Mouse (Mus musculus): ENCODE measurements around the gene Btbd18. TPM values are rescaled to one million over a fixed set of nuclear protein-coding genes. Genes with fewer than 3 reads are reported as not detected.

Gene Btbd18
- 0.13 and 0.22 TPM in 2 replicates for polyA plus RNA-seq (2015; fragmentation: Nextera tagmentation; extraction: Ambion mirVana)

DNA sequence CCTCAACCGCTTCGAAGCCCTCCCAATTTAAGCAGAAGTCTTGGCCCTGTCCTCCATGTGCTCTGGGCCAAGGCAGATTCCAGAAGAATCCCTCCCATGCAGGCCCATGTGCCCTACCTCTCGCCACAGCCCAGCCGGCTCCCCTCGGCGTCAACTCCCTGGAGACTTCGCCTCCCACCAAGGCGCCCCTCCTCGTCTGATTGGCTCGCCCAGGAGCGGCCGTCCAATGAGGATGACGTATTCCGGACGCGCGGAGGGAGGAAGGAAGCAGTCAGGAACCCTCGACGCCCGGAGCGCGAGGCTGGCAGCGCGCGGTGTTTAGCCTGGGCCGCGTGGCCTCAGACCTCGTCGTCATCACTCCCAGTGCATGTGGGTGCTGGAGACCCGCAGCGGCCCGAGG is at the start of gene Btbd18:
TSS of gene Btbd18 (plus strand) at position 274 of the 400 bp plus-strand sequence.
- no peak for ATAC-seq (ENCODE audit: borderline replicate concordance, extremely low read depth, low FRiP score, low TSS enrichment)
- no peak within 1 kb of the TSS for H3K4me2 ChIP-seq
- H3K4me1 ChIP-seq = no peaks in the 10 kb centered on the region
- no peaks in the 10 kb centered on the region for H3K27me3 ChIP-seq
- 90% methylated on average over 32 of the region's 32 CpGs for WGBS
- H3K4me3 ChIP-seq = no peak within 1 kb of the TSS
- no peaks in the 10 kb centered on the region for H3K36me3 ChIP-seq
- no peaks in the 10 kb centered on the region for H3K9me3 ChIP-seq
- no peak within 1 kb of the TSS for H3K9ac ChIP-seq
- no peak within 1 kb of the TSS for H3K27ac ChIP-seq

DNA sequence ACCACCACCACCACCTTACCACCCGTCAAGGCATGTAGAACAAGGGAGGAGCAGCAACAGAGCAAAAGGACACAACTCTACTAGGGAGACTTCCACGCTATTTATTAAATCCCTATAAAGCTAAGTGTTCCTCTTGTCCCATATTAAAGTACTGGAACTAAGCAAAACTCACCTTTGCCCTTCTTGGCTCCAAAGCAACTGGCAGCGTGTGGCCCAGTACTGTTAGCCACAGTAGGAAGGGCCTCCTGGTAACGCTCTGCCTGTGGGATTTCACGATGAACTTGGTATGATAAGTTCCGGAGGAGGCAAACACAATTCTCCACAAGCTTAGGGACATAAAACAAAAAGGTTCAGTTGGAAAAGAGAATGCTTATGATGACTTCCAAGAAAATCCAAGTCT is 46.1 kb upstream of the Btbd18 start:
- ATAC-seq (ENCODE audit: borderline replicate concordance, extremely low read depth, low FRiP score, low TSS enrichment) = no peak
- H3K9ac ChIP-seq = no peak overlapping the region
- no peak overlapping the region for H3K4me2 ChIP-seq
- H3K4me3 ChIP-seq = no peak overlapping the region
- 94% methylated on average over 6 of the region's 6 CpGs for WGBS
- H3K27me3 ChIP-seq = no peaks in the 10 kb centered on the region
- no peaks in the 10 kb centered on the region for H3K4me1 ChIP-seq
- H3K9me3 ChIP-seq = no peaks in the 10 kb centered on the region
- peaks cover 96% of the 10 kb centered on the region for H3K36me3 ChIP-seq
- H3K27ac ChIP-seq = no peak overlapping the region

DNA sequence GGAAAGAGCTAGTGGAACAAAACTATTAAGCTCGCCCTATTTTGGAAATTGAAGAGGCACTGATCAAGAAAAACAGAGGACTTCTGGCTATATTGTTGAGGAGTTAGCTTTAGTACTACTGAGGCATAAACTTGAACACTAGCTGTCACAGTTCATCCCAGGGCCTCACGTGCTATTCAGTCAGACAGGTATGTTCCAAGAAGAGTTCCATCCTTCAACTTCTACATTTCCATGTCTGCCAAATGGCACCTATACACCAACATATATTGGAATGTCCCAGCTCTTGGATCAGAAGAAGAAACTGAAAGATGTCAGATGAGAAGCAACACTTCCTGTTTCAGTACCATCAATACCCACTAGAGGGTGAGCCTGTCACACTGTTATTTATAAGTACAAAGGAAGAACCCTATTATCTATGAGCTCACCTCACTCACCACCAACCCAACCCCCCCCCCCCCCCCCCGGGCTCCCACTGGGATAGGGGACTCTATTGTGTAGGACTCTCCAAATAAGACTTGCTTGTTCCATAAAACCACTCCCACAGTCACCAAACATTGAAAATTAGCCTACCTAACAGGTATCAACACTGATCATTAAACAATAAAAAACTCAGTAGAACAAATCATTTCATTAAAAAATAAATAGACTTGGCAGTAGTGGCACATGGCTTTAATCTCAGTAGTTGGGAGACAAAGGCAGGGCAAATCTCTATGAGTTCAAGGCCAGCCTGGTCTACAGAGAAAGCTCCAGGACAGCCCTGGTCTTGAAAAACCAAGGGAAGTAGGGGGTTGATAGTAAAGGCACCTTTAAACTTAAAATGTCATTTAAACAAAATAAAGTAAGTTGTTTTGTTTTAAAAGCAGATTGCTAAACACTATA is 41.0 kb upstream of the Btbd18 start:
- no peaks in the 10 kb centered on the region for H3K27me3 ChIP-seq
- peaks cover 72% of the 10 kb centered on the region for H3K36me3 ChIP-seq
- H3K9me3 ChIP-seq = no peaks in the 10 kb centered on the region
- H3K4me3 ChIP-seq = no peak overlapping the region
- H3K27ac ChIP-seq = no peak overlapping the region
- no peak overlapping the region for H3K9ac ChIP-seq
- 66% methylated on average over 3 of the region's 3 CpGs for WGBS
- H3K4me1 ChIP-seq = peaks cover 14% of the 10 kb centered on the region
- no peak overlapping the region for H3K4me2 ChIP-seq
- ATAC-seq (ENCODE audit: borderline replicate concordance, extremely low read depth, low FRiP score, low TSS enrichment) = peak; percentile 59; the same call in 1 of the 2 replicates

DNA sequence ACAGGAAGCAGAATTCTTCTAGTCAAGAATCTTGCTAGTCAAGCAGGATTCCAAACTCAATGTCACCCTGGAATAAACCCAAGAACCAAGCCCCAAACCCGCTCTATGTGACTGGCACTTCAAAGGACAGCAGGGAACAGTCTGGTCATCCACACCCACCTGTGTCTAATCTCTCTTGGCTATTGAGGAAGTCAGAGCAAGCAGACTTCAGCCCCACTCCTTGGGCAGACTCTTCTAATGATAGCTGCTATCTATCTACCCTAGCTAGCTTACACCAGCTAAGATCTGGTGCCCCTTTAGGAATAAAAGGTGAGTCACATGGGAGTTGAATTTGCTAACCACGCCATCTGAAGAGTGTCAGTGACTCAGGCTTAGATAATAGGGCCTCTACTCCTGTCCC is 40.0 kb upstream of the Btbd18 start:
- no peak overlapping the region for H3K4me3 ChIP-seq
- H3K36me3 ChIP-seq = peaks cover 62% of the 10 kb centered on the region
- H3K4me1 ChIP-seq = peaks cover 24% of the 10 kb centered on the region
- no peaks in the 10 kb centered on the region for H3K27me3 ChIP-seq
- no peak overlapping the region for H3K4me2 ChIP-seq
- H3K27ac ChIP-seq = peak overlapping the region; percentile 52
- H3K9ac ChIP-seq = no peak overlapping the region
- WGBS = 55% methylated on average over 2 of the region's 2 CpGs
- no peak for ATAC-seq (ENCODE audit: borderline replicate concordance, extremely low read depth, low FRiP score, low TSS enrichment)
- no peaks in the 10 kb centered on the region for H3K9me3 ChIP-seq

DNA sequence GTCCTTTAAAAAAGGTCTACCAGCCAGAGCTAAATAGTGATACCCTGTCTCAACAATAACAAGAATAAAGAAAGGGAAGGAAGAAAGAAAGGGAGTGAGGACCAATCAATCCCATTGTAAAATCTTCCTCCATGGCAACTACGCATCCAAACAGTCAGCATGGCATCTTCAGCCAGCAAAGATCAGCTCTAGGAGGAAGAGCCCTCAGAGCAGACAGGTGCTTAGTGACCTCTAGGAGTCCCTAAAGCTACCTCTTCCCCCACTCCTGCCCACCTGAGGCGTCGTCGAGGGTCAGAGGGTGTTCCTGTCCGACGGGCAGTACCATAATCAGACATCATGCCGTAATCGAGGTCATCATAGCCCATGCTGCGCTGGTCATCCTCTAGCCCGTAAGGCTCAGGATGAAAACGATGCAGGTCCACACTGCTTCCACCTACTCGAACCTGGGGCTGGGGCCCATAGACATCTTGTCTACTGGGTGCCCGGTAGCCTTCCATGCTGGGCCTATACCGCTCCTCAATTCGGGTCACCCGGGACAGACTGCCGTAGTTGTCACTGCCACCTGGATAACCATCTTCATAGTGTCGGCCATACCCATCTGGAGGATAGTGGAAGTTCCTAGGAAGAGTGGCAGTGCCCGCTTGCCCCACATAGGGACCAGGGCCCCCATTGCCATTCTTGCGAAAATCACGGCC is 39.1 kb upstream of the Btbd18 start:
- no peak for ATAC-seq (ENCODE audit: borderline replicate concordance, extremely low read depth, low FRiP score, low TSS enrichment)
- H3K36me3 ChIP-seq = peaks cover 58% of the 10 kb centered on the region
- H3K4me3 ChIP-seq = no peak overlapping the region
- no peaks in the 10 kb centered on the region for H3K9me3 ChIP-seq
- no peaks in the 10 kb centered on the region for H3K27me3 ChIP-seq
- H3K4me2 ChIP-seq = no peak overlapping the region
- peaks cover 29% of the 10 kb centered on the region for H3K4me1 ChIP-seq
- H3K27ac ChIP-seq = no peak overlapping the region
- H3K9ac ChIP-seq = no peak overlapping the region
- WGBS = 95% methylated on average over 21 of the region's 21 CpGs

DNA sequence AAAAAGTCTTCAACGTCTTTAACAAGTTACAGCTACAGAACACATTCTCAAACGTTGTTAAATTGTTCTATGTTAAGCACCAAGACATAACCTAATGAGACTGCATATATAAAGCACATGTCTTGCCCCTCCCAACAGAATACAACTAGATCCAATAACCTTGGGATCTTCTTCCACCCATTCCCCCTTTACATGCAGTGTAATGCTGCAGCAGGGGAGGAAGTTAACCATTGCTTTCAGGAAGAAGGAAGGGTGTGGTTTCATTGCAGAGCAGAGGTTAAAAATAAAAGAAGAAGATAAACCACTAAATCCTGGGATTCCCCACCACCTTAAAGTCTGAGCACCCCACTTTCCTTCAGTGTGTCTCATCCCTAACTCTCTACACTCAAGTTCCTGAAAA is 36.2 kb upstream of the Btbd18 start:
- 46% methylated on average over 2 of the region's 2 CpGs for WGBS
- Histone ChIP-seq H3K27me3 (no peaks in the 10 kb centered on the region), H3K9me3 (no peaks in the 10 kb centered on the region), H3K9ac (no peak overlapping the region), H3K27ac (peak overlapping the region; percentile 64), H3K4me3 (no peak overlapping the region), H3K4me1 (peaks cover 40% of the 10 kb centered on the region), H3K36me3 (peaks cover 30% of the 10 kb centered on the region), H3K4me2 (peak overlapping the region; percentile 17)
- ATAC-seq (ENCODE audit: borderline replicate concordance, extremely low read depth, low FRiP score, low TSS enrichment) = no peak

DNA sequence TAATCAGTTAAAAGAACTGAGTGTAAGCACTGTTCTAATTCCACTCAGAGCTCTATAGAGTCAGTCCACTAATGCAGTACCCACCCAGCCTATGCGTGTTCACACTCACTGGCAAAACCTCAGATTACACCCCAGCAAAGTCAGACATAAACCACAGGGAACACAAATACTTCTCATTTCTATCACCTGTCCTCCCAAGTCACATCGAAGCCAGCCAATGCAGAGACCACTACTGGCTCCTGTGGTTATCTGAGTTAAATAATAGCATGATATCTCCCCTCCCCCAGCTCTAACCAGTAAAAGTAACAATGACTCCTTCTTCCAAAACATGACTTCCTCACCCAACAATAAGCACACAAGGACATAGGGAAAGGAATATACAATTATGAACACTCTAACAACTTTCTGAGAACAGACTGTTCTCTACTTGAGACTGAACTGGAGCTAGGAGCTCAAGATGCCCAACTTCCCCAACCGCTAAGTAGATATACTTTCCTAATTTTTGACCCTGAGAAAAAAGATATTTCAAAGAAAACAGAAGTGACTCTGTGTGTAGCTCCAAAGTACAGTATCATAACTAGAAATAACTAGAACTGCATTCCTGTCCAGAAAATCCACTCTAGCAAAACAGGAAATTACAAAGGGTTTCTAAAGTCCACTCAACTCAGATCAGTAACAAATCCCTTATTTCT is 35.3 kb upstream of the Btbd18 start:
- Histone ChIP-seq H3K9ac (no peak overlapping the region), H3K36me3 (peaks cover 30% of the 10 kb centered on the region)

DNA sequence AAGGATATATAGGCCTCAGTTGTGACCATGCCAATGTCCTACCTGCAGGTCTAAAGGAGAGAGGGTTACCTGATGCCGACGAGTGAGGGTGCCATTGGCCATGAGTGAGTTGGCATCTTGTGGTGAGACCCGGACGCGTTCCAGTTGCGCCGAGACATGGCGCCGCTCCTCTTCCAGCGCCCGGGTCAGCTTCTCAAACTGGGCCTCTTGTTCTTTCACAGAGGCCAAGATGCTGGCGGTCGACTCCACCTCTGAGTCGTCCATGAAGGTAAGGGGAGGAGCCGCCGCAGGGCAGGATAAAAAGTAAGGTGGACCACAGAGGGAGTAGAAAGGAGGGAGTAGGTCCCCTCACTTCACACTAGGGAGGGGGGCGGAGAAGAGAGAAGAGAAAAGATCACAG is 34.7 kb upstream of the Btbd18 start:
- Histone ChIP-seq H3K4me1 (peaks cover 32% of the 10 kb centered on the region), H3K36me3 (peaks cover 28% of the 10 kb centered on the region), H3K9ac (no peak overlapping the region), H3K9me3 (no peaks in the 10 kb centered on the region), H3K4me2 (no peak overlapping the region), H3K4me3 (no peak overlapping the region), H3K27ac (peak overlapping the region; percentile 42; the same call in 1 of the 2 replicates), H3K27me3 (no peaks in the 10 kb centered on the region)
- no peak for ATAC-seq (ENCODE audit: borderline replicate concordance, extremely low read depth, low FRiP score, low TSS enrichment)
- WGBS = 92% methylated on average over 17 of the region's 17 CpGs

More for the DNA sequence above, 35.3 kb upstream of the Btbd18 start:
- Histone ChIP-seq H3K27ac (peak overlapping the region; percentile 42; the same call in 1 of the 2 replicates), H3K4me2 (no peak overlapping the region; the same call in 1 of the 2 replicates), H3K4me3 (no peak overlapping the region), H3K9me3 (no peaks in the 10 kb centered on the region), H3K27me3 (no peaks in the 10 kb centered on the region), H3K4me1 (peaks cover 38% of the 10 kb centered on the region)
- 80% methylated on average over 3 of the region's 3 CpGs for WGBS
- no peak for ATAC-seq (ENCODE audit: borderline replicate concordance, extremely low read depth, low FRiP score, low TSS enrichment)

DNA sequence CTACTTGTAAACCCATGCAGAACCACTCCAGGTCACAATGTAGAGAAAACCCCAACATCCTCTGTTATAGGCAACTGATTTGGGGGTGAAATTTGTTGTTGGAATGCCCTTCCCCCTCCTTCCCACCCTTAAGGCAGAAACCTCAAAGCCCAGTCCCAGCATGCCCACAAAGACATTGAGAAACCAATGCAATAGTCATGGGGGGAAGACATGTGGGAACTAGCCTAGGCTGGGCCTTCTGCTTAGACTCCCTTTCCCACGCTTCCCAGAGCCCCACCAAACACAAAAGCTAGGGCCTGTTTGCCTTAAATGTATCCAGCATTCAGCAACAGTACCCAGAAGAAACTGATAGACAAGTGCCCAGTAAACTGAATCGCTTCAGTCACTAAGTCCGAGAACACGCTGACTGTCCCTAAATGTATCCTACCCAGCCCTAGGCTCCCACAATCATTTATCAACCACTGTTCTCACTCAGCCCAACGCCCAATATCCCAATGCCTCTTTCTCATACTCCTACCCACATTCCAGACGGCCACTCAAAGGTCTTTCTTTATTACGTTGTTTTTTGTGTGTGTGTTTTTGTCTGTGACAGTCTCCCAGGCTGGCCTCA is 32.4 kb upstream of the Btbd18 start:
- Histone ChIP-seq H3K9ac (no peak overlapping the region), H3K9me3 (no peaks in the 10 kb centered on the region)

DNA sequence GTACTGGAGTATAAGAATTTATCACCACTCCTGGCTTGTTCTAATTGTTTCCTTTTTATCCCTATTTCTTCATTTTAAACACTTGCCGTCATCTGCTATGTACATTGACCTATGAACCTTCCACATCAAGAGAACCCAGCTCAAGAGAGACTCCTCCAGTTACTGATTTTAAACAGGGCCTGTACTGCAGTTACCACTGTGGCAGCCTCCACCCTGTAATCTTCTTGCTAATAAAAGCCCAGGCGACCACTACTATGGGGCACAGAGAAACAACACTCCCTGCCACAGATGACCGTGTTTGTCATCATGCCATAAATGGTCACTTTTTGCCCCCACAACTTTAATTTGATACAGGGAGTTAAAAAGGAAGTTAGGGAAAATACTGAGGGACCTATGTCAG is 31.8 kb upstream of the Btbd18 start:
- peaks cover 41% of the 10 kb centered on the region for H3K4me1 ChIP-seq
- 40% methylated on average over 3 of the region's 3 CpGs for WGBS
- no peak overlapping the region for H3K4me2 ChIP-seq
- H3K27me3 ChIP-seq = no peaks in the 10 kb centered on the region
- H3K36me3 ChIP-seq = 0 out of 2 replicates have a peak, but pooled peaks cover 5% of the 10 kb centered on the region
- no peak for ATAC-seq (ENCODE audit: borderline replicate concordance, extremely low read depth, low FRiP score, low TSS enrichment)
- H3K4me3 ChIP-seq = no peak overlapping the region
- no peak overlapping the region for H3K9ac ChIP-seq
- H3K27ac ChIP-seq = no peak overlapping the region
- no peaks in the 10 kb centered on the region for H3K9me3 ChIP-seq

More for the DNA sequence above, 32.4 kb upstream of the Btbd18 start:
- Histone ChIP-seq H3K27ac (no peak overlapping the region), H3K4me3 (no peak overlapping the region), H3K36me3 (peaks cover 6% of the 10 kb centered on the region; the same call in 1 of the 2 replicates), H3K4me1 (peaks cover 35% of the 10 kb centered on the region), H3K27me3 (no peaks in the 10 kb centered on the region), H3K4me2 (no peak overlapping the region)
- peak; percentile 55; the same call in 1 of the 2 replicates for ATAC-seq (ENCODE audit: borderline replicate concordance, extremely low read depth, low FRiP score, low TSS enrichment)
- WGBS = 67% methylated on average over 7 of the region's 7 CpGs

DNA sequence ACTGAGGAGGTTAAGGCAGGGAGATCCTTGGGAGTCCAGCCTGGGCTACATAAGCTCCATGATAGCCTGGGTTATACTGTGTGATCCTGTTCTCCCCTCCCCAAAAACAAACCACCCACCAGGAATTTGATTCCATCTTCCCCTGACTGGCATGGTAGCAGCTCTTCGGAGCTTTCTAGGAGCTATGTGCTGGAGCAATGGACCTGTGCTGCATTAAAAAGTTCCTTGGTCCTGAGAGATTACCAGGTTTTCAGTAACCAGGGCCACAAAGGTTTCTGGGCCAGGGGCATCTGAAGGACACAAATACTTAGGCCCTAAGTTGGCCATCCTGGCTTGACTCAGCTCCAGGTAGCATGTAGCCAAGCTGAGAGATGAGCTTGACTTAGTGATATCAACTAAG is 26.9 kb upstream of the Btbd18 start:
- H3K9me3 ChIP-seq = no peaks in the 10 kb centered on the region
- H3K4me1 ChIP-seq = peaks cover 55% of the 10 kb centered on the region
- no peak overlapping the region for H3K9ac ChIP-seq
- WGBS = 91% methylated on average over 1 of the region's 1 CpGs
- no peaks in the 10 kb centered on the region for H3K36me3 ChIP-seq
- H3K4me2 ChIP-seq = no peak overlapping the region
- peak overlapping the region; percentile 97; the same call in 1 of the 2 replicates for H3K27ac ChIP-seq
- no peak for ATAC-seq (ENCODE audit: borderline replicate concordance, extremely low read depth, low FRiP score, low TSS enrichment)
- H3K4me3 ChIP-seq = no peak overlapping the region
- no peaks in the 10 kb centered on the region for H3K27me3 ChIP-seq

All from lung, embryonic 15.5 days (tissue).